Mouse (Mus musculus) ES-Bruce4 (cell line): ENCODE data around the gene Dcps.

Experiments used
- CTCF ChIP-seq: IDR thresholded peaks from one replicate; pipeline ENCODE4 v1.8.1; 2011; ENCODE audit warnings: low read depth, low read length
- EP300 ChIP-seq: IDR thresholded peaks from 2 replicates; pipeline ENCODE4 v1.6.1; 2011; ENCODE audit warnings: low read depth, low read length; ENCODE audit not compliant: insufficient read depth
- POLR2A ChIP-seq: IDR thresholded peaks from one replicate; pipeline ENCODE4 v1.8.1; 2011; ENCODE audit warnings: low read length; ENCODE audit not compliant: insufficient read depth

GRCm38 (mm10) chr9:35161721-35162120, 14.1 kb downstream of the Dcps start:
- TF ChIP-seq CTCF: no peak
- no peak for TF ChIP-seq POLR2A
- TF ChIP-seq EP300: no peak
